In the genomic region with DNA sequence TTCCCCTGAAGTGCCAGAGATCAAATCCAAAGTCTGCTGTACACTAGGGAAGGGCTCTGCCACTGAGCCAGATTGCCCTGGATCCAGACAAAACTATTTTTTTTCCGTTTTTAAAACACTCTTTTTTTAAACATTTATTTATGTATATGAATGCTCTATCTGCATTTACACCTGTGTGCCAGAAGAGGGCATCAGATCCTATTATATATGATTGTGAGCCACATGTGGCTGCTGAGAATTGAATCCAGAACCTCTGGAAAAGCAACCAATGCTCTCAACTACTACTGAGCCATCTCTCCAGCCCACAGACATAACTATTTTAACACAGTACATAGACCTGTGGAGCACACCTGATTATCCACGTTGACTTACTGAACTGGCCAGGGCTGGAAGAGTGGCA, we compare ENCODE assay signal across 21 mouse cellular contexts. TPM values are rescaled to one million over a fixed set of nuclear protein-coding genes. Genes with fewer than 3 reads are reported as not detected.
DNase-seq lines count a peak whose midpoint lies in the region; ATAC-seq and TF ChIP-seq lines count a peak whose summit lies in the region.
"Had no signal": no experiment of that assay in that cellular context is flagged by ENCODE, and none has a peak within 500 bp of the region (broad histone marks: within the 10 kb centered on the region; RNA-seq: fewer than 3 reads in every experiment).

No protein-coding gene starts in this region.

- ATAC-seq in hindbrain, postnatal 0 days, result no peak
- no peak for ATAC-seq in hindbrain, embryonic 12.5 days (ENCODE audit: low FRiP score)
- no peak for ATAC-seq in lung, postnatal 0 days
- ATAC-seq: forebrain, embryonic 13.5 days had no signal

- H3K27me3 ChIP-seq in hindbrain, postnatal 0 days (ENCODE audit: insufficient read depth, low read length), result no peaks in the 10 kb centered on the region
- no peaks in the 10 kb centered on the region for H3K27me3 ChIP-seq in hindbrain, embryonic 12.5 days
- no peaks in the 10 kb centered on the region for H3K27me3 ChIP-seq in lung, postnatal 0 days (replicated peaks; ENCODE audit: insufficient read depth, low read length)
- H3K27me3 ChIP-seq in splenic B cell, adult 2 months (ENCODE audit: control insufficient read depth, insufficient read depth, low read length, poor library complexity, severe bottlenecking), result no peaks in the 10 kb centered on the region
- H3K27me3 ChIP-seq: forebrain, embryonic 13.5 days; hindbrain, embryonic 15.5 days; neural tube, embryonic 13.5 days had no signal

- H3K36me3 ChIP-seq in hindbrain, postnatal 0 days (ENCODE audit: insufficient read depth, low read length), result peaks cover 40% of the 10 kb centered on the region
- peaks cover 58% of the 10 kb centered on the region for H3K36me3 ChIP-seq in hindbrain, embryonic 12.5 days
- peaks cover 2% of the 10 kb centered on the region; the same call in 1 of the 2 replicates for H3K36me3 ChIP-seq in lung, postnatal 0 days (ENCODE audit: insufficient read depth, low read length)
- 0 out of 2 replicates have a peak, but pooled peaks cover 1% of the 10 kb centered on the region for H3K36me3 ChIP-seq in splenic B cell, adult 2 months (ENCODE audit: control insufficient read depth, insufficient read depth, low read length, poor library complexity, severe bottlenecking)

- no peak for TF ChIP-seq EP300 in lung, postnatal 0 days (IDR thresholded peaks at IDR 0.05)

- peak; percentile 35 for TF ChIP-seq CTCF in hindbrain, postnatal 0 days (IDR thresholded peaks at IDR 0.05; ENCODE audit: low read depth)
- TF ChIP-seq CTCF in lung, postnatal 0 days (IDR thresholded peaks at IDR 0.05), result peak; percentile 52

- no peak overlapping the region for H3K4me3 ChIP-seq in hindbrain, postnatal 0 days (ENCODE audit: low read length)
- H3K4me3 ChIP-seq in hindbrain, embryonic 12.5 days, result no peak overlapping the region
- H3K4me3 ChIP-seq in lung, postnatal 0 days (ENCODE audit: low read depth, low read length), result no peak overlapping the region
- H3K4me3 ChIP-seq: embryonic facial prominence, embryonic 10.5 days; forebrain, embryonic 13.5 days; hindbrain, embryonic 15.5 days; midbrain, embryonic 10.5 days; neural tube, embryonic 13.5 days had no signal

- no peaks in the 10 kb centered on the region for H3K9me3 ChIP-seq in hindbrain, postnatal 0 days (ENCODE audit: low read length)
- H3K9me3 ChIP-seq in hindbrain, embryonic 12.5 days (replicated peaks), result no peaks in the 10 kb centered on the region
- H3K9me3 ChIP-seq in lung, postnatal 0 days (ENCODE audit: low read length), result no peaks in the 10 kb centered on the region
- H3K9me3 ChIP-seq: embryonic facial prominence, embryonic 10.5 days; forebrain, embryonic 13.5 days; hindbrain, embryonic 15.5 days; midbrain, embryonic 10.5 days; neural tube, embryonic 13.5 days had no signal

- H3K9ac ChIP-seq in hindbrain, postnatal 0 days (replicated peaks; ENCODE audit: low read length), result no peak overlapping the region
- no peak overlapping the region for H3K9ac ChIP-seq in hindbrain, embryonic 12.5 days
- no peak overlapping the region for H3K9ac ChIP-seq in lung, postnatal 0 days (replicated peaks; ENCODE audit: low read depth)
- H3K9ac ChIP-seq: forebrain, embryonic 13.5 days; hindbrain, embryonic 15.5 days; neural tube, embryonic 13.5 days had no signal

- peak; percentile 7 for DNase-seq in embryo, embryonic 10 days (ENCODE audit: low spot score)
- DNase-seq in embryo, embryonic 9.5 days (ENCODE audit: extremely low spot score), result no peak
- no peak for DNase-seq in hindbrain, postnatal 0 days (ENCODE audit: low spot score)
- no peak for DNase-seq in lung, postnatal 0 days (ENCODE audit: low spot score)
- DNase-seq in lung, postnatal 36 days, result no peak
- peak; percentile 6 for DNase-seq in splenic B cell, adult 2 months (ENCODE audit: low read depth, low spot score)
- DNase-seq in thymus, postnatal 4 days, result no peak
- DNase-seq: kidney, adult 8-10 months; kidney, postnatal 4 days; layer of hippocampus, postnatal 36 days; lung, postnatal 14 days had no signal

- no peak overlapping the region for H3K27ac ChIP-seq in hindbrain, postnatal 0 days
- no peak overlapping the region for H3K27ac ChIP-seq in hindbrain, embryonic 12.5 days
- H3K27ac ChIP-seq in lung, postnatal 0 days (ENCODE audit: low read length), result no peak overlapping the region
- H3K27ac ChIP-seq: embryonic facial prominence, embryonic 10.5 days; forebrain, embryonic 13.5 days; hindbrain, embryonic 15.5 days; midbrain, embryonic 10.5 days; neural tube, embryonic 13.5 days had no signal

- no peaks in the 10 kb centered on the region for H3K4me1 ChIP-seq in hindbrain, postnatal 0 days (ENCODE audit: insufficient read depth, low read length)
- H3K4me1 ChIP-seq in hindbrain, embryonic 12.5 days, result no peaks in the 10 kb centered on the region
- no peaks in the 10 kb centered on the region for H3K4me1 ChIP-seq in lung, postnatal 0 days (ENCODE audit: insufficient read depth, low read depth, low read length)
- H3K4me1 ChIP-seq: embryonic facial prominence, embryonic 10.5 days; forebrain, embryonic 13.5 days; hindbrain, embryonic 15.5 days; midbrain, embryonic 10.5 days had no signal

- WGBS in hindbrain, postnatal 0 days, result 58% methylated on average over 2 of the region's 2 CpGs
- 71% methylated on average over 2 of the region's 2 CpGs for WGBS in hindbrain, embryonic 12.5 days
- 60% methylated on average over 2 of the region's 2 CpGs for WGBS in lung, postnatal 0 days

- no peak overlapping the region for H3K4me2 ChIP-seq in hindbrain, postnatal 0 days (ENCODE audit: low read depth, low read length)
- no peak overlapping the region for H3K4me2 ChIP-seq in hindbrain, embryonic 12.5 days (replicated peaks)
- H3K4me2 ChIP-seq in lung, postnatal 0 days (replicated peaks; ENCODE audit: low read depth, low read length), result no peak overlapping the region
- H3K4me2 ChIP-seq: forebrain, embryonic 13.5 days; hindbrain, embryonic 15.5 days; neural tube, embryonic 13.5 days had no signal

RNA-seq across cellular contexts. Expression of gene Tada2a, which starts 13.2 kb away (rescaled TPM):
- total RNA-seq in hindbrain, postnatal 0 days (2014; rRNA removed), result 13.0 and 15.9 TPM in 2 replicates
- 24.7 and 25.6 TPM in 2 replicates for polyA plus RNA-seq in hindbrain, postnatal 0 days (2015; fragmentation: Nextera tagmentation; extraction: Ambion mirVana)
- 32.7 and 33.3 TPM in 2 replicates for polyA plus RNA-seq in hindbrain, embryonic 12.5 days (2016; fragmentation: Nextera tagmentation; extraction: Ambion mirVana)
- polyA plus RNA-seq in lung, postnatal 0 days (2015; fragmentation: Nextera tagmentation; extraction: Ambion mirVana), result 14.9 and 15.0 TPM in 2 replicates

RNA-seq across cellular contexts. Expression of gene Acaca, which starts 13.3 kb away (rescaled TPM):
- total RNA-seq in hindbrain, postnatal 0 days (2014; rRNA removed), result 102 and 127 TPM in 2 replicates
- polyA plus RNA-seq in hindbrain, postnatal 0 days (2015; fragmentation: Nextera tagmentation; extraction: Ambion mirVana), result 16.4 and 18.2 TPM in 2 replicates
- 31.6 and 43.3 TPM in 2 replicates for polyA plus RNA-seq in hindbrain, embryonic 12.5 days (2016; fragmentation: Nextera tagmentation; extraction: Ambion mirVana)
- polyA plus RNA-seq in lung, postnatal 0 days (2015; fragmentation: Nextera tagmentation; extraction: Ambion mirVana), result 6.5 and 7.9 TPM in 2 replicates

RNA-seq across cellular contexts. Expression of gene Dusp14, which starts 47.2 kb away (rescaled TPM):
- total RNA-seq in hindbrain, postnatal 0 days (2014; rRNA removed), result 8.8 and 16.1 TPM in 2 replicates
- 12.6 and 15.4 TPM in 2 replicates for polyA plus RNA-seq in hindbrain, postnatal 0 days (2015; fragmentation: Nextera tagmentation; extraction: Ambion mirVana)
- 11.8 and 11.9 TPM in 2 replicates for polyA plus RNA-seq in hindbrain, embryonic 12.5 days (2016; fragmentation: Nextera tagmentation; extraction: Ambion mirVana)
- 66.7 and 69.2 TPM in 2 replicates for polyA plus RNA-seq in lung, postnatal 0 days (2015; fragmentation: Nextera tagmentation; extraction: Ambion mirVana)

RNA-seq across cellular contexts. Expression of gene Gm11437, which starts 51.1 kb away (rescaled TPM):
- total RNA-seq in hindbrain, postnatal 0 days (2014; rRNA removed), result not detected in 2 replicates
- not detected in 2 replicates for polyA plus RNA-seq in hindbrain, postnatal 0 days (2015; fragmentation: Nextera tagmentation; extraction: Ambion mirVana)
- 0.25 TPM in 1 of 2 replicates, not detected in the other for polyA plus RNA-seq in hindbrain, embryonic 12.5 days (2016; fragmentation: Nextera tagmentation; extraction: Ambion mirVana)
- not detected in 2 replicates for polyA plus RNA-seq in lung, postnatal 0 days (2015; fragmentation: Nextera tagmentation; extraction: Ambion mirVana)
- total RNA-seq: granulocyte monocyte progenitor cell, adult 5-6 weeks; layer of hippocampus, postnatal 36 days; left cerebral cortex, postnatal 36 days had no signal
- polyA plus RNA-seq: embryonic facial prominence, embryonic 10.5 days; forebrain, embryonic 13.5 days; heart, embryonic 16.5 days; midbrain, embryonic 10.5 days; testis, adult 2 months had no signal

Comparison
In these comparisons a context has a peak if more than half of its experiments do, and no peak if none do; other contexts are left out.
1. DNase-seq: peak in embryo, embryonic 10 days (single experiment) and splenic B cell, adult 2 months (single experiment); none in embryo, embryonic 9.5 days (single experiment), hindbrain, postnatal 0 days (single experiment), lung, postnatal 0 days (single experiment), lung, postnatal 36 days (single experiment) and thymus, postnatal 4 days (single experiment).